Mouse (Mus musculus) lung, embryonic 16.5 days (tissue): ENCODE results near the gene Ywhag. TPM values are rescaled to one million over a fixed set of nuclear protein-coding genes. Genes with fewer than 3 reads are reported as not detected.
A peak's percentile ranks its signal among the peaks of the same experiment; 100 is the strongest.

Source experiments
- ATAC-seq: fragments of 200-750 bp; cut with Nextera tagmentation; 2 replicates; pipeline ENCODE4 v1.8.0; 2017; ENCODE audit warnings: low read depth, mild to moderate bottlenecking, moderate library complexity
- H3K27ac ChIP-seq: fragments of 300-500 bp; sonication (generic); 2 replicates; pipeline ENCODE4 v1.5.1; 2014; ENCODE audit warnings: mild to moderate bottlenecking, control low read depth, low read length
- H3K27me3 ChIP-seq: fragments of 300-500 bp; sonication (generic); 2 replicates; pipeline ENCODE4 v1.6.1; 2014; ENCODE audit warnings: low read depth, low read length, mixed read lengths; ENCODE audit not compliant: control insufficient read depth, insufficient read depth
- H3K36me3 ChIP-seq: fragments of 300-500 bp; sonication (generic); 2 replicates; pipeline ENCODE4 v1.6.1; 2014; ENCODE audit warnings: low read length; ENCODE audit not compliant: control insufficient read depth, insufficient read depth
- H3K4me1 ChIP-seq: fragments of 300-500 bp; sonication (generic); replicated peaks from 2 replicates; pipeline ENCODE4 v1.6.1; 2014; ENCODE audit warnings: low read length, mixed read lengths; ENCODE audit not compliant: control insufficient read depth, insufficient read depth
- H3K4me2 ChIP-seq: fragments of 300-500 bp; sonication (generic); 2 replicates; pipeline ENCODE4 v1.6.1; 2014; ENCODE audit warnings: low read depth, low read length, control low read depth
- H3K4me3 ChIP-seq: fragments of 300-500 bp; sonication (generic); 2 replicates; pipeline ENCODE4 v1.5.1; 2014; ENCODE audit warnings: mild to moderate bottlenecking, low read length, control low read depth
- H3K9ac ChIP-seq: fragments of 300-500 bp; sonication (generic); 2 replicates; pipeline ENCODE4 v1.6.1; 2014; ENCODE audit warnings: low read length, control low read depth
- H3K9me3 ChIP-seq: fragments of 300-500 bp; sonication (generic); 2 replicates; pipeline ENCODE4 v1.6.1; 2016; ENCODE audit warnings: low read length; ENCODE audit not compliant: control insufficient read depth
- WGBS: fragments of 180-500 bp; shearing (Covaris S2); extraction: QIAGEN DNeasy Blood & Tissue Kit; methylation state at CpG from one replicate; pipeline ENCODE4 v1.1.7; 2014; 5-methylcytosine and 5-hydroxymethylcytosine counted together
- polyA plus RNA-seq: library from polyadenylated mRNA; unstranded; fragments of >200 nt; fragmentation: Nextera tagmentation; extraction: Ambion mirVana; gene quantifications from 2 replicates; pipeline ENCODE4 v1.2.1, GENCODE M21; 2015

The Ywhag gene
- polyA plus RNA-seq, 1 experiment from 2014 or later, result 155 TPM

- Histone ChIP-seq H3K27ac (no peak overlapping the region), H3K4me3 (peak overlapping the region; percentile 44), H3K27me3 (no peaks in the 10 kb centered on the region; the same call in 1 of the 2 replicates), H3K4me1 (peaks cover 4% of the 10 kb centered on the region; the same call in 1 of the 2 replicates), H3K9me3 (no peaks in the 10 kb centered on the region), H3K36me3 (no peaks in the 10 kb centered on the region), H3K9ac (peak overlapping the region; percentile 58), H3K4me2 (peak overlapping the region; percentile 57)
- 3% methylated on average over 30 of the region's 30 CpGs for WGBS
- ATAC-seq, result no peak
Observed at GRCm38 (mm10) chr5:135888405-135889215, 45.8 kb downstream of the Ywhag start.

- Histone ChIP-seq H3K4me3 (peak within 1 kb of the TSS; percentile 44), H3K4me1 (peaks cover 4% of the 10 kb centered on the region; the same call in 1 of the 2 replicates), H3K27ac (peak within 1 kb of the TSS; percentile 22; the same call in 1 of the 2 replicates), H3K4me2 (peak within 1 kb of the TSS; percentile 76), H3K27me3 (no peaks in the 10 kb centered on the region; the same call in 1 of the 2 replicates), H3K9me3 (no peaks in the 10 kb centered on the region), H3K36me3 (no peaks in the 10 kb centered on the region), H3K9ac (peak within 1 kb of the TSS; percentile 58)
- ATAC-seq, result peak; percentile 91
- under 1% methylated on average over 23 of the region's 24 CpGs for WGBS
Observed at GRCm38 (mm10) chr5:135887675-135888102, 46.7 kb downstream of the Ywhag start, which contains the start of gene Hspb1. TSS of gene Hspb1 (plus strand) at chr5:135887919.

DNA sequence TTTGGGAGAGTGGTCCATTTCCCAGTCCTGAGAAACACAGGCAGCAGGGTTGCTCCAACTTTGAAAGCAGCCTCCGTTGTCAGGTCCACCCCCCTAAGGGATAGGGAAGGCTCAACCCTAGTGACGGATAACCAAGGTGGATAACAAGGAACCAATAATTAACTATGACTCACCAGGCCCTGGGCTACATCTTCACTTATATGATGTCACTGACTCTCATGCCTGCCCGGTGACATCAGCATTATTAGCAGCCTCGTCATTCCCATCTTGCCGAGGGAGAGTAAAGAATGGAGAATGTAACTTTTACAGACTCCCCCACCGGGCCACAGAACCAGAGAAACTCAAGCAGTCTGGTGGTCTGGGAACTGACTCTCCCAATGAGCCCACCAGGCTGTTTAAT lies 49.8 kb downstream of the Ywhag start:
- Histone ChIP-seq H3K4me2 (no peak overlapping the region), H3K27me3 (no peaks in the 10 kb centered on the region; the same call in 1 of the 2 replicates), H3K9ac (no peak overlapping the region), H3K36me3 (no peaks in the 10 kb centered on the region), H3K27ac (no peak overlapping the region), H3K4me3 (no peak overlapping the region), H3K4me1 (peaks cover 9% of the 10 kb centered on the region), H3K9me3 (no peaks in the 10 kb centered on the region)
- ATAC-seq, result no peak
- WGBS, result 72% methylated on average over 6 of the region's 6 CpGs

GRCm38 (mm10) chr5:135879449-135880158 lies 54.8 kb downstream of the Ywhag start:
- ATAC-seq, result peak; percentile 90
- Histone ChIP-seq H3K4me1 (peaks cover 20% of the 10 kb centered on the region), H3K27me3 (no peaks in the 10 kb centered on the region), H3K9ac (no peak overlapping the region), H3K27ac (peak overlapping the region; percentile 58), H3K9me3 (no peaks in the 10 kb centered on the region), H3K36me3 (no peaks in the 10 kb centered on the region), H3K4me3 (no peak overlapping the region), H3K4me2 (no peak overlapping the region)
- 14% methylated on average over 13 of the region's 13 CpGs for WGBS

- peak; percentile 27 for ATAC-seq
- Histone ChIP-seq H3K27me3 (peaks cover 4% of the 10 kb centered on the region; the same call in 1 of the 2 replicates), H3K9me3 (no peaks in the 10 kb centered on the region), H3K4me2 (peak overlapping the region; percentile 71), H3K36me3 (no peaks in the 10 kb centered on the region), H3K4me3 (peak overlapping the region; percentile 52), H3K27ac (peak overlapping the region; percentile 24; the same call in 1 of the 2 replicates), H3K9ac (peak overlapping the region; percentile 69), H3K4me1 (peaks cover 20% of the 10 kb centered on the region)
- under 1% methylated on average over 16 of the region's 16 CpGs for WGBS
Observed at GRCm38 (mm10) chr5:135877831-135878231, 56.6 kb downstream of the Ywhag start.

DNA sequence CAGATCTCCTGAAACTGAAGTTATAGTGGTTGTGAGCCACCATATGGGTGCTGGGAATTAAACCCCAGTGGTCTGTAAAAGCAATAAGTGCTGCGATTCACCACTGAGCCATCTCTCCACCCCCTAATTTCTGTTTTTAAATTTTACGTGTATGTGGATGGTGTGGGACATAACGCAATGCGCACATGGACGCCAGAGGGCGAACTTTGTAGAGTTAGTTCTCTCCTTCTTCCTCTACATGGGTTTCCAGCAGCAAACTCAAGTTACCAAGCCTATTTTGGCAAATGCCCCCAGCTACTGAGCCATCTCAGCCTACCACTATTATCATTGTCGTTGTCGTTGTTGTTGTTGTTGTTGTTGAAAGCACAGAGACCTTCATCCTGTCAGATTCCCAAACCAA lies 57.2 kb downstream of the Ywhag start:
- Histone ChIP-seq H3K36me3 (no peaks in the 10 kb centered on the region), H3K9me3 (no peaks in the 10 kb centered on the region), H3K4me1 (peaks cover 20% of the 10 kb centered on the region), H3K27me3 (peaks cover 5% of the 10 kb centered on the region), H3K4me2 (peak overlapping the region; percentile 71), H3K9ac (no peak overlapping the region), H3K27ac (no peak overlapping the region), H3K4me3 (peak overlapping the region; percentile 52)
- ATAC-seq, result 0 out of 2 replicates have a peak, but pooled peaks have one; percentile 29
- 16% methylated on average over 8 of the region's 8 CpGs for WGBS

GRCm38 (mm10) chr5:135873753-135874152 lies 60.7 kb downstream of the Ywhag start:
- ATAC-seq, result no peak
- H3K36me3 ChIP-seq, result no peaks in the 10 kb centered on the region
- 57% methylated on average over 9 of the region's 9 CpGs for WGBS
- H3K9ac ChIP-seq, result no peak overlapping the region
- no peaks in the 10 kb centered on the region for H3K9me3 ChIP-seq
- H3K27ac ChIP-seq, result no peak overlapping the region
- peaks cover 10% of the 10 kb centered on the region for H3K4me1 ChIP-seq
- no peak overlapping the region for H3K4me3 ChIP-seq
- H3K27me3 ChIP-seq, result peaks cover 29% of the 10 kb centered on the region
- no peak overlapping the region for H3K4me2 ChIP-seq

DNA sequence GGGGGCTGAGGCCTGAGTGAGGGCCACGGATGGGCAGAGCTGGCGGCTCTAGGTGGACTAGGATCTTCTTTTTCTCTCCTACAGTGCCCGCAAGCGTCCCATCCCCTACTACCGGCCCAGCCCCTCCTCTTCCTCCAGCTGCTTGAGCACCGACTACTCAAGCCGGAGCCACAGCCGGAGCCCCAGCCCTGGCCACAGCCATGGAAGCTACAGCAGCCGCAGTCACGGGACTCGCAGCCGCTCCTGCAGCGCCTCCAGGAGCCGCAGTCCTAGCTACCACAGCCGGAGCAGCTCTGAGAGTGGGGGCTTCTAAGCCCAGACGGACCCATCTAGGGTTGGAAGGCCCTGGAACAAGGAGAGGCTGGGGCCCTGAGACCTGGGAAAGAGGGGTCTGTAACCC lies 61.4 kb downstream of the Ywhag start:
- WGBS, result 15% methylated on average over 16 of the region's 16 CpGs
- Histone ChIP-seq H3K27ac (no peak overlapping the region), H3K4me3 (no peak overlapping the region), H3K4me2 (0 out of 2 replicates have a peak overlapping the region, but pooled peaks have one; percentile 8), H3K27me3 (peaks cover 37% of the 10 kb centered on the region), H3K36me3 (no peaks in the 10 kb centered on the region), H3K9ac (no peak overlapping the region), H3K4me1 (peaks cover 15% of the 10 kb centered on the region), H3K9me3 (no peaks in the 10 kb centered on the region)
- no peak for ATAC-seq

DNA sequence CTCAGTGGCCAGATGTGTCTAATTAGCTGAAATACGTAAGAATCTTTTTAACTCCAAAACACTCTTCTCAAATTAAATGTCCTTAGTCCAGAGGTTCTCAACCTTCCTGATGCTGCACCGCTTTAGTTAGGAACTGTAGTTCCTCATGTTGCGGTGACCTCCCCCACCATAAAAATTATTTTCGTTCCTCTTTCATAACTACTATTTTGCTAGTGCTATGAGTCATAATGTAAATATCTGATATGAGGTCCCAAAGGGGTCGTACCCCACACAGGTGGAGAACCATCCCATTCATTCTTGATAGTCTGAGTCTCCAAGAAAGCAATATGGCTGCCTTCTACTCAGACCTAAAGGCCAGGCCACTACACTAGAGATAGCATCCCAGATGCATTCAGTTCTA lies 63.9 kb downstream of the Ywhag start:
- no peak for ATAC-seq
- 79% methylated on average over 5 of the region's 5 CpGs for WGBS
- Histone ChIP-seq H3K36me3 (no peaks in the 10 kb centered on the region), H3K27ac (no peak overlapping the region), H3K4me2 (no peak overlapping the region), H3K4me3 (no peak overlapping the region), H3K9me3 (no peaks in the 10 kb centered on the region), H3K27me3 (peaks cover 50% of the 10 kb centered on the region), H3K4me1 (peaks cover 15% of the 10 kb centered on the region), H3K9ac (no peak overlapping the region)
